Mouse (Mus musculus) kidney, postnatal 0 days (tissue): ENCODE results near the gene Kansl2. TPM values are rescaled to one million over a fixed set of nuclear protein-coding genes. Genes with fewer than 3 reads are reported as not detected.

Experiments used
- ATAC-seq: fragments of 200-750 bp; cut with Nextera tagmentation; replicated peaks from 2 replicates; pipeline ENCODE4 v1.8.0; 2017; ENCODE audit warnings: low read depth, moderate number of reproducible peaks, moderate TSS enrichment, moderate library complexity; ENCODE audit not compliant: low FRiP score
- DNase-seq: peaks from one replicate; pipeline ENCODE4 v3.0.0-alpha.2; 2016; ENCODE audit warnings: low spot score
- H3K27ac ChIP-seq: fragments of 300-500 bp; sonication (generic); 2 replicates; pipeline ENCODE4 v1.5.1; 2014; ENCODE audit warnings: mild to moderate bottlenecking
- H3K27me3 ChIP-seq: fragments of 300-500 bp; sonication (generic); 2 replicates; pipeline ENCODE4 v1.6.1; 2014; ENCODE audit warnings: low read length, mixed read lengths; ENCODE audit not compliant: insufficient read depth
- H3K36me3 ChIP-seq: fragments of 300-500 bp; sonication (generic); 2 replicates; pipeline ENCODE4 v1.6.1; 2014; ENCODE audit warnings: low read length, mixed read lengths; ENCODE audit not compliant: insufficient read depth
- H3K4me1 ChIP-seq: fragments of 300-500 bp; sonication (generic); replicated peaks from 2 replicates; pipeline ENCODE4 v1.6.1; 2014; ENCODE audit warnings: antibody characterized with exemption, low read length, mixed read lengths; ENCODE audit not compliant: insufficient read depth
- H3K4me2 ChIP-seq: fragments of 300-500 bp; sonication (generic); 2 replicates; pipeline ENCODE4 v1.6.1; 2014; ENCODE audit warnings: mild to moderate bottlenecking, low read length, moderate library complexity, mixed read lengths
- H3K4me3 ChIP-seq: fragments of 300-500 bp; sonication (generic); replicated peaks from 2 replicates; pipeline ENCODE4 v1.5.1; 2014; ENCODE audit warnings: low read depth, low read length
- H3K9ac ChIP-seq: fragments of 300-500 bp; sonication (generic); 2 replicates; pipeline ENCODE4 v1.6.1; 2014; ENCODE audit warnings: low read depth, low read length
- H3K9me3 ChIP-seq: fragments of 300-500 bp; sonication (generic); replicated peaks from 2 replicates; pipeline ENCODE4 v1.6.1; 2016; ENCODE audit warnings: low read length, inconsistent platforms, mixed read lengths
- CTCF ChIP-seq: IDR thresholded peaks from 2 replicates; pipeline ENCODE4 v1.5.1; 2016; ENCODE audit warnings: antibody characterized with exemption, low read depth, mild to moderate bottlenecking, moderate library complexity
- WGBS: fragments of 180-500 bp; shearing (Covaris S2); extraction: QIAGEN DNeasy Blood & Tissue Kit; methylation state at CpG from one replicate; pipeline ENCODE4 v1.1.7; 2014; 5-methylcytosine and 5-hydroxymethylcytosine counted together
- polyA plus RNA-seq: library from polyadenylated mRNA; unstranded; fragments of >200 nt; fragmentation: Nextera tagmentation; extraction: Ambion mirVana; gene quantifications from 2 replicates; pipeline ENCODE4 v1.2.1, GENCODE M21; 2015

Gene Kansl2
- polyA plus RNA-seq, 1 experiment from 2014 or later = 96.3 TPM

DNA sequence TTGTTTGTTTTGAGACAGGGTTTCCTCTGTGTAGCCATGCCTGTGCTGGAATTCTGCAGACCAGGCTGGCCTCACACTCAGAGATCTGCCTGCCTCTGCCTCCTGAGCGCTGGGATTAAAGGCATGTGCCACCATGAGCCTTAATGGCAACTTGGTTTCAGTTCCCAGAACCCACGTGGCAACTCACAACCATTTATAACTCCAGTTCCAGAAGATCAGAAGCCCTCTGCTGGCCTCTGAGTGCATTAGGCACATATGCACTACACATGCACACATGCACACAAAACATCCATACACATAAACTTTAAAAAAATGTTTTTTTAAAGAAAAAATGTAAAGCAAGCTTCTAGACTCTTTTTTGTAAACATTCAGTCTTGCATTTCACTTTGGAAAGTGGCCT lies 24.7 kb downstream of the Kansl2 start:
- no peaks in the 10 kb centered on the region for H3K27me3 ChIP-seq
- H3K4me1 ChIP-seq = no peaks in the 10 kb centered on the region
- WGBS = 49% methylated on average over 2 of the region's 2 CpGs
- no peaks in the 10 kb centered on the region for H3K9me3 ChIP-seq
- ATAC-seq (no peak), DNase-seq (no peak)
- H3K9ac ChIP-seq = no peak overlapping the region
- H3K36me3 ChIP-seq = no peaks in the 10 kb centered on the region
- no peak overlapping the region for H3K4me3 ChIP-seq
- no peak for TF ChIP-seq CTCF
- no peak overlapping the region for H3K4me2 ChIP-seq
- no peak overlapping the region for H3K27ac ChIP-seq

DNA sequence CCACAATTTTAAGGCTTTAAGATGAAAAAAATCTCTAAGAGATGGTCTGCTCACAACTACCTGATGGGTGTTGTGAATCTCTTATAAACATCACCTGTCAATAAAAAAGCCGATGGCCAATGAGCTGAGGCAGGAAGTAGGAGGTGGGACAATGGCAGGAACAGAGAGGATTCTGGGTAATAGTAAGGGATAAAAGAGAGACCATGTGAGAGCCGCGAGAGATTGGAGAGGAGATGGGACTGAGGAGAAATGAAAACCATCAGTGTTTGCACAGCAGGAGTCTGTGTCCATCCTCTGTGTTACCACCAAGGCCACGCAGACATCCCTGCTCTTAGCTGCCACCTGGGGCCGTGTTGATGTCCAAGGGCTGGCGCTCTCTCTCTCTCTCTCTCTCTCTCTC lies 26.7 kb downstream of the Kansl2 start:
- DNase-seq (no peak), ATAC-seq (no peak)
- Histone ChIP-seq H3K4me1 (no peaks in the 10 kb centered on the region), H3K27ac (no peak overlapping the region), H3K4me3 (no peak overlapping the region), H3K27me3 (no peaks in the 10 kb centered on the region), H3K4me2 (no peak overlapping the region), H3K9me3 (no peaks in the 10 kb centered on the region), H3K9ac (no peak overlapping the region), H3K36me3 (no peaks in the 10 kb centered on the region)
- TF ChIP-seq CTCF = no peak
- 89% methylated on average over 6 of the region's 6 CpGs for WGBS

DNA sequence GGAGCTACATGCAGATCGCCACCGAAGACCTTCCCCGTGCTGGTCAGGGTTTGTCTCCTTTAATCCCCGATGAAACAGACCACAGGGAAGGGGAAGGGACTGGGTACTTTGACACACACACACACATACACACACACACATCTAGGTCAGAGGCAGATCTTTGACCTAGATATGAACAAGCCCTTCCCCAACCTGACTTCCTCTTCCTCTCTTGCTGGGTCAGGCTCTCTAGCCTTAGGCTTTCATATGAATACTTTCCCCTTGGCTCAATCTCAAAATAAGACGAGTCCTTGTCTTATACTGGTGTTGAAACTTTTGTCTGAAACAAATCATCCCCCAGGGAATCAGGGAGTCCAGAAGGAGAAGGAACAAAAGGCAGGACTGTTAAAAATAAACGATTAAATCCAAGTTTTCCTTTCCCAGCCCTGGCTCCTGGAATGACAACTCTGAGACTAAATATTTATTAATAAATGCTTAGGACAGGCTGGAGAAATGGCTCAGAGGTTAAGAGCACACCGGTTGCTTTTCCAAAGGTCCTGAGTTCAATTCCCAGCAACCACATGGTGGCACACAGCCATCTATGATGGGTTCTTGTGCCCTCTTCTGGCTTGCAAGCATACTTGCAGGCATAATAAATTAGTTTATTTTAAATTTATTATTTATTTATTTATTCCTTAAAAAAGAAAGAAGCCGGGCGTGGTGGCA lies 27.7 kb downstream of the Kansl2 start:
- no peaks in the 10 kb centered on the region for H3K27me3 ChIP-seq
- H3K9me3 ChIP-seq = no peaks in the 10 kb centered on the region
- TF ChIP-seq CTCF = no peak
- no peak for ATAC-seq
- no peak overlapping the region for H3K9ac ChIP-seq
- no peak overlapping the region for H3K27ac ChIP-seq
- no peaks in the 10 kb centered on the region for H3K4me1 ChIP-seq
- WGBS = 70% methylated on average over 9 of the region's 9 CpGs
- DNase-seq = no peak
- no peak overlapping the region for H3K4me2 ChIP-seq
- no peaks in the 10 kb centered on the region for H3K36me3 ChIP-seq
- no peak overlapping the region for H3K4me3 ChIP-seq

- Histone ChIP-seq H3K27ac (no peak overlapping the region), H3K36me3 (no peaks in the 10 kb centered on the region), H3K4me3 (no peak overlapping the region), H3K9me3 (no peaks in the 10 kb centered on the region), H3K27me3 (no peaks in the 10 kb centered on the region), H3K9ac (no peak overlapping the region), H3K4me1 (no peaks in the 10 kb centered on the region), H3K4me2 (no peak overlapping the region)
- peak; percentile 63 for DNase-seq
- WGBS = 12% methylated on average over 18 of the region's 18 CpGs
- ATAC-seq = no peak
- peak; percentile 82 for TF ChIP-seq CTCF
These were observed 29.6 kb downstream of the Kansl2 start for GRCm38 (mm10) chr15:98504514-98504913.

GRCm38 (mm10) chr15:98503317-98503716 lies 30.7 kb downstream of the Kansl2 start:
- Histone ChIP-seq H3K36me3 (no peaks in the 10 kb centered on the region), H3K4me2 (no peak overlapping the region), H3K27ac (no peak overlapping the region), H3K4me1 (no peaks in the 10 kb centered on the region), H3K27me3 (no peaks in the 10 kb centered on the region), H3K9ac (no peak overlapping the region), H3K4me3 (no peak overlapping the region), H3K9me3 (no peaks in the 10 kb centered on the region)
- 83% methylated on average over 3 of the region's 3 CpGs for WGBS
- no peak for TF ChIP-seq CTCF
- no peak for ATAC-seq
- DNase-seq = no peak

GRCm38 (mm10) chr15:98497631-98498030 lies 36.4 kb downstream of the Kansl2 start:
- no peak overlapping the region for H3K9ac ChIP-seq
- 86% methylated on average over 17 of the region's 17 CpGs for WGBS
- no peak for TF ChIP-seq CTCF
- ATAC-seq (no peak), DNase-seq (no peak)
- no peaks in the 10 kb centered on the region for H3K27me3 ChIP-seq
- H3K4me3 ChIP-seq = no peak overlapping the region
- H3K4me2 ChIP-seq = no peak overlapping the region
- no peak overlapping the region for H3K27ac ChIP-seq
- no peaks in the 10 kb centered on the region for H3K4me1 ChIP-seq
- no peaks in the 10 kb centered on the region for H3K9me3 ChIP-seq
- H3K36me3 ChIP-seq = no peaks in the 10 kb centered on the region

- no peaks in the 10 kb centered on the region for H3K27me3 ChIP-seq
- TF ChIP-seq CTCF = no peak
- H3K9me3 ChIP-seq = no peaks in the 10 kb centered on the region
- DNase-seq (no peak), ATAC-seq (no peak)
- H3K27ac ChIP-seq = no peak within 1 kb of the TSS
- WGBS = 56% methylated on average over 4 of the region's 4 CpGs
- H3K4me2 ChIP-seq = no peak within 1 kb of the TSS
- no peak within 1 kb of the TSS for H3K4me3 ChIP-seq
- no peaks in the 10 kb centered on the region for H3K4me1 ChIP-seq
- no peak within 1 kb of the TSS for H3K9ac ChIP-seq
- H3K36me3 ChIP-seq = no peaks in the 10 kb centered on the region
These were observed 42.0 kb downstream of the Kansl2 start, which contains the start of gene Olfr279 for GRCm38 (mm10) chr15:98492102-98492501. Gene Olfr279 (plus strand): TSS chr15:98492402.
